Mouse (Mus musculus) limb, embryonic 14.5 days (tissue): ENCODE results near the gene Olfr1065. TPM values are rescaled to one million over a fixed set of nuclear protein-coding genes. Genes with fewer than 3 reads are reported as not detected.

Source experiments
- ATAC-seq: fragments of 200-750 bp; cut with Nextera tagmentation; 2 replicates; pipeline ENCODE4 v1.8.0; 2017; ENCODE audit warnings: low read depth, moderate number of reproducible peaks, moderate TSS enrichment; ENCODE audit not compliant: low FRiP score
- DNase-seq: peaks from one replicate; pipeline ENCODE4 v3.0.0-alpha.2; 2015; ENCODE audit warnings: low spot score
- H3K27ac ChIP-seq: fragments of 300-500 bp; sonication (generic); replicated peaks from 2 replicates; pipeline ENCODE4 v1.5.1; 2014; ENCODE audit warnings: low read depth, mild to moderate bottlenecking, low read length, moderate library complexity, mixed read lengths
- H3K27me3 ChIP-seq: fragments of 300-500 bp; sonication (generic); 2 replicates; pipeline ENCODE4 v1.6.1; 2014; ENCODE audit warnings: low read length, mixed read lengths; ENCODE audit not compliant: control insufficient read depth, insufficient read depth
- H3K36me3 ChIP-seq: fragments of 300-500 bp; sonication (generic); 2 replicates; pipeline ENCODE4 v1.6.1; 2014; ENCODE audit warnings: mild to moderate bottlenecking, low read length, moderate library complexity, mixed read lengths; ENCODE audit not compliant: control insufficient read depth, insufficient read depth
- H3K4me1 ChIP-seq: fragments of 300-500 bp; sonication (generic); 2 replicates; pipeline ENCODE4 v1.6.1; 2014; ENCODE audit warnings: antibody characterized with exemption, low read length, mixed read lengths; ENCODE audit not compliant: control insufficient read depth, insufficient read depth
- H3K4me2 ChIP-seq: fragments of 300-500 bp; sonication (generic); replicated peaks from 2 replicates; pipeline ENCODE4 v1.6.1; 2014; ENCODE audit warnings: low read depth, mild to moderate bottlenecking, low read length, moderate library complexity; ENCODE audit not compliant: severe bottlenecking
- H3K4me3 ChIP-seq: fragments of 300-500 bp; sonication (generic); replicated peaks from 2 replicates; pipeline ENCODE4 v1.5.1; 2014; ENCODE audit warnings: low read length
- H3K9ac ChIP-seq: fragments of 300-500 bp; sonication (generic); 2 replicates; pipeline ENCODE4 v1.6.1; 2014; ENCODE audit warnings: mild to moderate bottlenecking, low read depth, low read length, moderate library complexity; ENCODE audit not compliant: severe bottlenecking
- H3K9me3 ChIP-seq: fragments of 300-500 bp; sonication (generic); 2 replicates; pipeline ENCODE4 v1.6.1; 2016; ENCODE audit warnings: low read length; ENCODE audit not compliant: control insufficient read depth
- POLR2A ChIP-seq: fragments of 200-500 bp; IDR thresholded peaks from 2 replicates; pipeline ENCODE4 v1.8.0; 2012; ENCODE audit warnings: inconsistent platforms, mild to moderate bottlenecking, moderate library complexity, borderline replicate concordance; ENCODE audit not compliant: insufficient read depth, insufficient read length; ENCODE audit errors: extremely low read depth
- whole genome bisulfite sequencing: fragments of 180-500 bp; shearing (Covaris S2); extraction: QIAGEN DNeasy Blood & Tissue Kit; methylation state at CpG from one replicate; pipeline ENCODE4 v1.1.7; 2014; 5-methylcytosine and 5-hydroxymethylcytosine counted together
- polyA plus RNA-seq, 2 experiments: library from polyadenylated mRNA; depleted of rRNA in 1 of 2; stranded (reverse) in 1 of 2; unstranded in 1 of 2; fragments of >200 nt; fragmentation: Nextera tagmentation in 1 of 2; extraction: Ambion mirVana in 1 of 2; gene quantifications; 2 replicates each; pipeline versions ENCODE4 v1.2.1 to v1.2.3; 2012 to 2014

Olfr1065 gene
- polyA plus RNA-seq, 2 experiments = not detected

DNA sequence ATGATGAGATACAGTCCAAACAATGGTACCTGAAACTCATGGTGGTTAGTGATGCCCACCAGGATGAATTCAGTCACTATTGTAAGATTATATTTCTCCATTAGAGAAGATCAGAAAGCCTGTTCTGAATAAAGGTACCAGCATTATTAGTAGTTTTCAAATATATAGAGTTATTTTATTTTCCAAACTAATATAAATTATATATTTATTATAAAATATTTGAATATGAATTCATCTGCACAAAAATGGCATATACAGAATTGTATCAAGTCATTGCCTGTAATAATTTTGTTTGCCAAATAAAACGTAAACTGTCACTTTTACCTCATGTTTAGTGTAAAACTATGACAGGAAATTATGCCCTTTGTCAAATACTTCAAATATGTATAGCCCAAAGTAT lies 36.4 kb downstream of the Olfr1065 start, which contains the start of gene Olfr1061:
Gene Olfr1061 (minus strand): TSS at position 101 of the 400 bp plus-strand sequence.
- Histone ChIP-seq H3K9me3 (no peaks in the 10 kb centered on the region), H3K27ac (no peak within 1 kb of the TSS), H3K36me3 (no peaks in the 10 kb centered on the region), H3K27me3 (no peaks in the 10 kb centered on the region), H3K4me2 (no peak within 1 kb of the TSS), H3K9ac (no peak within 1 kb of the TSS), H3K4me3 (no peak within 1 kb of the TSS), H3K4me1 (no peaks in the 10 kb centered on the region)
- ATAC-seq (no peak), DNase-seq (no peak)
- WGBS = 80% methylated on average over 1 of the region's 1 CpGs
- no peak for TF ChIP-seq POLR2A

GRCm38 (mm10) chr2:86395114-86395513 lies 55.3 kb downstream of the Olfr1065 start:
- no peak for DNase-seq
- Histone ChIP-seq H3K27me3 (no peaks in the 10 kb centered on the region), H3K4me3 (no peak overlapping the region), H3K27ac (no peak overlapping the region), H3K36me3 (no peaks in the 10 kb centered on the region), H3K4me1 (no peaks in the 10 kb centered on the region), H3K9ac (no peak overlapping the region), H3K4me2 (no peak overlapping the region), H3K9me3 (no peaks in the 10 kb centered on the region)
- TF ChIP-seq POLR2A = no peak
- 84% methylated on average over 2 of the region's 2 CpGs for WGBS
- ATAC-seq = no peak

Other genes with a start within 250 kb of the Olfr1065 start
- gene Olfr1045, start 247.6 kb downstream of the Olfr1065 start, polyA plus RNA-seq (2012; rRNA removed) = not detected in 2 replicates
- gene Olfr1045, start 247.6 kb downstream of the Olfr1065 start, polyA plus RNA-seq (2014; fragmentation: Nextera tagmentation; extraction: Ambion mirVana) = not detected in 2 replicates
- not detected in 2 replicates for gene Olfr1046, start 231.3 kb downstream of the Olfr1065 start, polyA plus RNA-seq (2012; rRNA removed)
- not detected in 2 replicates for gene Olfr1046, start 231.3 kb downstream of the Olfr1065 start, polyA plus RNA-seq (2014; fragmentation: Nextera tagmentation; extraction: Ambion mirVana)
- gene Olfr1047, start 219.2 kb downstream of the Olfr1065 start, polyA plus RNA-seq (2012; rRNA removed) = not detected in 2 replicates
- gene Olfr1047, start 219.2 kb downstream of the Olfr1065 start, polyA plus RNA-seq (2014; fragmentation: Nextera tagmentation; extraction: Ambion mirVana) = not detected in 2 replicates
- not detected in 2 replicates for gene Olfr1048, start 210.3 kb downstream of the Olfr1065 start, polyA plus RNA-seq (2012; rRNA removed)
- not detected in 2 replicates for gene Olfr1048, start 210.3 kb downstream of the Olfr1065 start, polyA plus RNA-seq (2014; fragmentation: Nextera tagmentation; extraction: Ambion mirVana)
- not detected in 2 replicates for gene Olfr1049, start 192.3 kb downstream of the Olfr1065 start, polyA plus RNA-seq (2012; rRNA removed)
- not detected in 2 replicates for gene Olfr1049, start 192.3 kb downstream of the Olfr1065 start, polyA plus RNA-seq (2014; fragmentation: Nextera tagmentation; extraction: Ambion mirVana)
- not detected in 2 replicates for gene Olfr1051, start 171.5 kb downstream of the Olfr1065 start, polyA plus RNA-seq (2012; rRNA removed)
- gene Olfr1051, start 171.5 kb downstream of the Olfr1065 start, polyA plus RNA-seq (2014; fragmentation: Nextera tagmentation; extraction: Ambion mirVana) = not detected in 2 replicates
- gene Olfr1052, start 158.1 kb downstream of the Olfr1065 start, polyA plus RNA-seq (2012; rRNA removed) = not detected in 2 replicates
- gene Olfr1052, start 158.1 kb downstream of the Olfr1065 start, polyA plus RNA-seq (2014; fragmentation: Nextera tagmentation; extraction: Ambion mirVana) = not detected in 2 replicates
- not detected in 2 replicates for gene Olfr1053, start 135.3 kb downstream of the Olfr1065 start, polyA plus RNA-seq (2012; rRNA removed)
- gene Olfr1053, start 135.3 kb downstream of the Olfr1065 start, polyA plus RNA-seq (2014; fragmentation: Nextera tagmentation; extraction: Ambion mirVana) = not detected in 2 replicates
- not detected in 2 replicates for gene Olfr1054, start 115.2 kb downstream of the Olfr1065 start, polyA plus RNA-seq (2012; rRNA removed)
- gene Olfr1054, start 115.2 kb downstream of the Olfr1065 start, polyA plus RNA-seq (2014; fragmentation: Nextera tagmentation; extraction: Ambion mirVana) = not detected in 2 replicates
- not detected in 2 replicates for gene Olfr1055, start 100.3 kb downstream of the Olfr1065 start, polyA plus RNA-seq (2012; rRNA removed)
- not detected in 2 replicates for gene Olfr1055, start 100.3 kb downstream of the Olfr1065 start, polyA plus RNA-seq (2014; fragmentation: Nextera tagmentation; extraction: Ambion mirVana)
- gene Olfr1056, start 88.1 kb downstream of the Olfr1065 start, polyA plus RNA-seq (2012; rRNA removed) = not detected in 2 replicates
- not detected in 2 replicates for gene Olfr1056, start 88.1 kb downstream of the Olfr1065 start, polyA plus RNA-seq (2014; fragmentation: Nextera tagmentation; extraction: Ambion mirVana)
- gene Olfr1057, start 72.2 kb downstream of the Olfr1065 start, polyA plus RNA-seq (2012; rRNA removed) = not detected in 2 replicates
- not detected in 2 replicates for gene Olfr1057, start 72.2 kb downstream of the Olfr1065 start, polyA plus RNA-seq (2014; fragmentation: Nextera tagmentation; extraction: Ambion mirVana)
- gene Olfr1058, start 62.0 kb downstream of the Olfr1065 start, polyA plus RNA-seq (2012; rRNA removed) = not detected in 2 replicates
- gene Olfr1058, start 62.0 kb downstream of the Olfr1065 start, polyA plus RNA-seq (2014; fragmentation: Nextera tagmentation; extraction: Ambion mirVana) = not detected in 2 replicates
- not detected in 2 replicates for gene Olfr1061, start 36.5 kb downstream of the Olfr1065 start, polyA plus RNA-seq (2012; rRNA removed)
- not detected in 2 replicates for gene Olfr1061, start 36.5 kb downstream of the Olfr1065 start, polyA plus RNA-seq (2014; fragmentation: Nextera tagmentation; extraction: Ambion mirVana)
- gene Olfr1062, start 23.8 kb downstream of the Olfr1065 start, polyA plus RNA-seq (2012; rRNA removed) = not detected in 2 replicates
- gene Olfr1062, start 23.8 kb downstream of the Olfr1065 start, polyA plus RNA-seq (2014; fragmentation: Nextera tagmentation; extraction: Ambion mirVana) = not detected in 2 replicates
- not detected in 2 replicates for gene Olfr1066, start 5.7 kb upstream of the Olfr1065 start, polyA plus RNA-seq (2012; rRNA removed)
- not detected in 2 replicates for gene Olfr1066, start 5.7 kb upstream of the Olfr1065 start, polyA plus RNA-seq (2014; fragmentation: Nextera tagmentation; extraction: Ambion mirVana)
- gene Olfr228, start 36.8 kb upstream of the Olfr1065 start, polyA plus RNA-seq (2012; rRNA removed) = not detected in 2 replicates
- not detected in 2 replicates for gene Olfr228, start 36.8 kb upstream of the Olfr1065 start, polyA plus RNA-seq (2014; fragmentation: Nextera tagmentation; extraction: Ambion mirVana)
- not detected in 2 replicates for gene Olfr1076, start 57.9 kb upstream of the Olfr1065 start, polyA plus RNA-seq (2012; rRNA removed)
- not detected in 2 replicates for gene Olfr1076, start 57.9 kb upstream of the Olfr1065 start, polyA plus RNA-seq (2014; fragmentation: Nextera tagmentation; extraction: Ambion mirVana)
- not detected in 2 replicates for gene Olfr1079, start 91.9 kb upstream of the Olfr1065 start, polyA plus RNA-seq (2012; rRNA removed)
- gene Olfr1079, start 91.9 kb upstream of the Olfr1065 start, polyA plus RNA-seq (2014; fragmentation: Nextera tagmentation; extraction: Ambion mirVana) = not detected in 2 replicates
- gene Olfr1080, start 107.6 kb upstream of the Olfr1065 start, polyA plus RNA-seq (2012; rRNA removed) = not detected in 2 replicates
- not detected in 2 replicates for gene Olfr1080, start 107.6 kb upstream of the Olfr1065 start, polyA plus RNA-seq (2014; fragmentation: Nextera tagmentation; extraction: Ambion mirVana)
- not detected in 2 replicates for gene Olfr1082, start 148.4 kb upstream of the Olfr1065 start, polyA plus RNA-seq (2012; rRNA removed)
- gene Olfr1082, start 148.4 kb upstream of the Olfr1065 start, polyA plus RNA-seq (2014; fragmentation: Nextera tagmentation; extraction: Ambion mirVana) = not detected in 2 replicates
- gene Olfr1084, start 189.1 kb upstream of the Olfr1065 start, polyA plus RNA-seq (2012; rRNA removed) = not detected in 2 replicates
- not detected in 2 replicates for gene Olfr1084, start 189.1 kb upstream of the Olfr1065 start, polyA plus RNA-seq (2014; fragmentation: Nextera tagmentation; extraction: Ambion mirVana)
- gene Olfr1085, start 211.4 kb upstream of the Olfr1065 start, polyA plus RNA-seq (2012; rRNA removed) = not detected in 2 replicates
- not detected in 2 replicates for gene Olfr1085, start 211.4 kb upstream of the Olfr1065 start, polyA plus RNA-seq (2014; fragmentation: Nextera tagmentation; extraction: Ambion mirVana)
- gene Olfr1086, start 229.5 kb upstream of the Olfr1065 start, polyA plus RNA-seq (2012; rRNA removed) = not detected in 2 replicates
- gene Olfr1086, start 229.5 kb upstream of the Olfr1065 start, polyA plus RNA-seq (2014; fragmentation: Nextera tagmentation; extraction: Ambion mirVana) = not detected in 2 replicates
- gene Olfr1087, start 247.8 kb upstream of the Olfr1065 start, polyA plus RNA-seq (2012; rRNA removed) = not detected in 2 replicates
- not detected in 2 replicates for gene Olfr1087, start 247.8 kb upstream of the Olfr1065 start, polyA plus RNA-seq (2014; fragmentation: Nextera tagmentation; extraction: Ambion mirVana)